Mouse (Mus musculus) urinary bladder, postnatal 10 days (tissue): Measurements from ENCODE around the gene Rmi2.
"Not testable (repeated sequence)": the region's sequence is repeated elsewhere in the genome, so short reads cannot be mapped to it uniquely, and the experiment has no call there.

Experiments used
- DNase-seq: peaks from one replicate; pipeline ENCODE4 v3.0.0; 2022; ENCODE audit warnings: low spot score

Gene Rmi2

GRCm38 (mm10) chr16:10827269-10827668 is 7.6 kb upstream of the Rmi2 start:
- no peak for DNase-seq

- no peak for DNase-seq
These were observed 6.9 kb upstream of the Rmi2 start for GRCm38 (mm10) chr16:10827766-10828460.

DNA sequence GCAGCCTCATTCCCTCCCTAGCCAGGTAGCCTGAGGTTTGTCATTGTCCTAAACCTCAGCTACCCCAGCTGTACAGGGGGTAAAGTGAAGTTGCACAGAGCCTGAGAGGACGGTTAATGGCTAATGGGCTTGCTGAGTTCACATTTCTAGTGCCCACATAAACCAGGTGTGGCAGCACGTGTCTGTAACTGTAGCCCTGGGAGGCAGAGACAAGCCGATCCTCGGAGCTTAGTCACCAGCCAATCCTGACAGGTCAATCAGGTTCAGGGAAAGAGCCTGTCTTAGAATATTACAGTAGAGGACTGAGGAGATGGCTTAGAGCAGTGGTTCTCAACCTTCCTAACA is 6.4 kb upstream of the Rmi2 start:
- DNase-seq = no peak

- no peak for DNase-seq
These were observed 333 bp upstream of the Rmi2 start for GRCm38 (mm10) chr16:10834542-10834910.

DNA sequence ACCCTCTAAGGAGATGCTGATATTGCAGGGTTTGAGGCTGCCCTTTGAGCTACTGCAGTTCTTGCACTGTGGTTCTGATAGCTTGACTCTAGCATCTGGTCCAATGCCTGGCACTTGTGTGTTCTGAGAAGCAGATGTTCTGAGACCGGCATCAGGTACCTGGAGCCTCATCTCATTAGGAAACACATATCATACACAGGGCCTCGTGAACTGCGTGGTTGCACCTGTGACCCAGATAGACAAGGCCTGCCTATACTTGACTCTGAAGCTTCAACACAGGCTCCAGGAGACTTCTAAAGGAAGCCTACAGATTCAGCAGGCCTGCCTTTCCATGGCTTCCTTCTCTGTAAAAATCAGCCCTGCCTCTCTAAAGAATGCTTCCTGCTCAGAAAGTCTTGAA is 1.5 kb downstream of the Rmi2 start:
- DNase-seq = no peak

DNA sequence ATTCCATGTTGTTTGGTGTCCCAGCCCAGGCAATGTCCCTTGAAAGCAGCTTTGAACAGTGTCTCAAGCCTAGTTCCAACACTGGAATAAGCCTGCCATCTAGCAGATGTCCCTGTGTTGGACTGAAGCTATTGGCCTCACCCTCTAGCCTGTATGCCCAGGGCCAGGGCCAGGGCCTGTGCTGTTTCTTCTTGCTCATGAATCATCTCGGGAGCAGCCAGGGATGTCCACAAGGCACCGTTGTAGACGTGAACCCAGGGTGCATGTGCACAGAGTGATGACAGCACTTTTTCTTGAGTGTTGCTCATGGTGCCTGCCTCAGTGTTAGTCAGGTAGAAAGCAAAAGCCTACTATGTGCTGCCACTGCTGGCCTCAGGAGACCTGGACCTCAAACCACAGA is 2.4 kb downstream of the Rmi2 start:
- DNase-seq = no peak

DNA sequence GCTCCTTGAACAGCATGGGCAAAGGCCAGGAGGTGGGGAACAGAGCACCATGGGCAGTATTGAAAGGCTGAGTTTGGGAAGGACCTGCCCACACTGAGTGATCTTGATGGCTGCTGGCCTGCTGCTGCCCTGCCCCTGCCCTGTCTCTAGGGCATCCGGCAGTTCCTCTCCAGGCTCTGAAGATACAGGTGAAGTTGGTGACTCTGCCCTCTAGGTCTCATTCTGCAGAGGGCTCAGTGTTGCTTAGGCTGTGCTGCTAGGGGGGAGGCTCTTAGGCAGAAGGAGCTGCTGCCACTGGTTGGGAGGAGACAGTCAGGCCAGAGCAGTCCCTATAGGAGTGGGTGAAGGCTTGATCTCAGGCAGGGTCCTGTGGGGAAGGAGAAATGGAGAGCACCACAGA is 3.0 kb downstream of the Rmi2 start:
- DNase-seq = no peak

DNA sequence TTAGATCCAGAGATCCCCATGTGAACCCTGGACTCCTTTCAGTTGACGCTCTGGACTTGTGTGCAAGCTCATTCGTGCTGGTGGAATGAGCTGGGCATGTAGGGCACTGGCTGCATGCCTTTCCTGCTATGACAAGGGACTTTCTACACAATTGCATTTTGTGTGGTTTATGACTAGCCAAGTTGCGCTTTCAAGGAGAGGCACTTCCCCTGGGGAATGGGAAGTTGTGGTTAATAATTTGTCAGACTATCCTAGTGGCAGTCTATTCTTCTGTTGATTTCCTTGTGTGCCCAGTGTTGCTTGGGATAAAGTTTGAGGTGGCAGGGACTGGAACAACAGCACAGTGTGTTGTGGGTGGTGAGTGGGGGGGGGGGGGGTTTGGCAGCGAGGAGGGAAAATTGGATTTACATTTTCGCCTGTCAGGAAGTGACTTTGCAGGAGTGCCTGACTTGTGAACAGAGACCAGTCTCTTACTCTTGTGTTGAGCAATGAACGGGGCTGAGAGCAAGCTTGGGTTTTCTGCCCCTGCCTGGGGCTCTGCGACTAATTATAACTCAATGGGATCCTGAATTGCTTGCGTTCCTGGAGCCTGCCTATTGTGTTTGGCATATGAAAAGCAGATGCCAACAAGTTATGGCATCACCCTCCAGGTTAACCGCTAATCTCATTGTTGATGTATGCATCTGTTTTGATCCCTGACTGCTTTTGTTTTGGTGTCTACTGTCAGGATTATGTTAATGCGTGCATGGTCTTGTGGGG is 3.8 kb downstream of the Rmi2 start:
- no peak for DNase-seq

DNA sequence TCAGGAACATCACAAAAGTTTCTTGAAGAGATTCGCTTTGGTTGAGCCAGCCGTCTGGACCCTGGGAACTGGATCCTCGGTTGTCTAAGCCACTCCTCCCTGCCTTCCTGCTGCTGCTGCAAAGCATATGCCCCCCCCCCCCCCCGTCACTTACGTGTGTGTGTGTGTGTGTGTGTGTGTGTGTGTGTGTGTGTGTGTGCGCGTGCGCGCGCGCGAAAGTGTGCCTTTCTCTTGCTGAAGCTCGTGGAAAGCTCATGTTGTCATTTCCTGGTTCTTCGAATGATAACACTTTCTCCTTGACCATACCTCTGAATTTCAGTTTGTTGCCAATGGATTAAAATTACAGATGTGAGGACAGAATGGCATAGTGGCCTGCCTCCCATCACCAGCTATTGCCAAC is 5.2 kb downstream of the Rmi2 start:
- DNase-seq = no peak

DNA sequence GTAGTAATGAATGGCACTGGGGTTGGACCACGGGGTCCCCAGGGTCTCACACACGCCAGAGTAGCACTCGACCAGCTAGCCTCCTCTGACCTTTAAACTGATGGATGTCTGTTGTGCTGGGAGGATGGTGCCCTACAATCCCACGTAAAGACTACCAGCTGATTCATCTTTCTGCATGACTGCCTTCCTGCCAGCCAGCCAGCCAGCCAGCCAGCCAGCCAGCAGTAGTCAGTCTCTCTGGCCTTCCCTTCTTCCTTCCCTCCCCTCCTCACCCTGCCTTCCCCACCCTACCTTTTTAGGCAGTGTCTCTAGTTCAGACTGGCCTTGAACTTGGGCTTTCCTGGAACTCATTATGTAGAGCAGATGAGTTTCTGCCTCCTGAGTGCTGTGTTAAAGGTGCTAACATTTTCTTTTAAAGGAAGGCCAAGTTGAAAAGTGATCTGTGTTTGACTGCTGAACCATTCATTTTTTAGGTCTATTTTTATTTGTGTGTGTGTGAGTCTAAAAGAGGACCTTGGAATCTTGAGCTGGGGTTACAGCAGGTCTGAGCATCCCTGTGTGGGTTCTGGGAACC is 7.5 kb downstream of the Rmi2 start:
- no peak for DNase-seq

DNA sequence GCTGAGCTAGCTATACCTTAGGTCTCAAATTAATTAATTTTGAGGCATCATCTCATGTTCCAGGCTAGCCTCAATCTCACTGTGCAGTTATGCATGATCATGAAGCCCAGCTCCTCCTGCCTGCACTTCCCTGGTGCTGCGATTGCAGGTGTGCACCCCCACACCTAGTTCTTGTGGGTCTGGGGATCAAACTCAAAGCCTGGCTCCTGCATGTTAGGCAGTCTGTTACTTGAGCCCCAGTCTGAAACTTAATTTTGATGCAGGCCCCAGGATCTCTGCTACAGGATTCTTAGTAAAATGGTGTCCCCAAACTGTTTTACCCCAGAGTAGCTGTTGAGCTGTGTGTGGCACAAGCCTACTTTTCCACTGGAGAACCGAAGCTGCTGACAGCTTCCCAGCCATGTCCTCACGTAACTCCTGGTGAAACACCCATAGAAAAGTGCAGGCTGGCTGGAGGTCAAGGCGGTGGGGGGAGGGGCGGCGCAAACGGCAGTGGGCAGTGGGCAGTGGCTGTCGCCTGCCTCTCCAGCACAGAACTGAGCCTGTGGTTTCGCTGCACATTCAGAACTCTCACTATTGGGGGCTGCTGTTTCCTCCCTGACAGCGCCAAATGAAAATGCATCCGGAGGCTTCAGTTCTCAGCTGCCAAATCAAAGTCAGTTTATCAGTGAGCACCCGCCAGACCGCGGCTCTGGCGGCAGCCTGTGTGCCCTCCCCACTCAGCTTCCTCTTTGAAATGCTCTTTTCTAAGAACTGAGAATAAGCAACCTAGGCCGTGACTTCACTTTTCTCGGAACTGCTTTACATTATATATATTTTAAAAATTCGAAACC is 8.8 kb downstream of the Rmi2 start:
- DNase-seq = no peak

- DNase-seq = no peak
These were observed 9.4 kb downstream of the Rmi2 start for GRCm38 (mm10) chr16:10844319-10844670.

DNA sequence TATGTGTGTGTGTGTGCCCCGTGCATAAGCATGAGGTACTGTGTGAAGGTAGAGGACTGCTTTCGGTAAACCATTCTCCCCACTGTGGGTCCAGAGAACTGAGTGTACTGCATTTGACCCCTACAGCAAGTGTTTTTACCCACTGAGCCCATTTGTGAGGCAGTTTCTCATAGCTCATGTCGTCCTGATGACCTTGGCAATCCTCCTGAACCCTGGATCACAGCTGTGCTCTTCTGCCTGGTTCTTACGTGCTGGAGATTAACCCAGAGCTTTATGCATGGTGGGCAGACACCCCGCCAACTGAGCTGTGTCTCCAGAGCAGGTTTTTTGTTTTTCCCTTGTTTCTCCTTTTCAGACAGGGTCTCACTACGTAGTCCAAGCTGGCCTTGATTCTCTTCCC is 11.1 kb downstream of the Rmi2 start:
- DNase-seq = no peak

- DNase-seq = no peak
These were observed 11.6 kb downstream of the Rmi2 start for GRCm38 (mm10) chr16:10846503-10846902.

DNA sequence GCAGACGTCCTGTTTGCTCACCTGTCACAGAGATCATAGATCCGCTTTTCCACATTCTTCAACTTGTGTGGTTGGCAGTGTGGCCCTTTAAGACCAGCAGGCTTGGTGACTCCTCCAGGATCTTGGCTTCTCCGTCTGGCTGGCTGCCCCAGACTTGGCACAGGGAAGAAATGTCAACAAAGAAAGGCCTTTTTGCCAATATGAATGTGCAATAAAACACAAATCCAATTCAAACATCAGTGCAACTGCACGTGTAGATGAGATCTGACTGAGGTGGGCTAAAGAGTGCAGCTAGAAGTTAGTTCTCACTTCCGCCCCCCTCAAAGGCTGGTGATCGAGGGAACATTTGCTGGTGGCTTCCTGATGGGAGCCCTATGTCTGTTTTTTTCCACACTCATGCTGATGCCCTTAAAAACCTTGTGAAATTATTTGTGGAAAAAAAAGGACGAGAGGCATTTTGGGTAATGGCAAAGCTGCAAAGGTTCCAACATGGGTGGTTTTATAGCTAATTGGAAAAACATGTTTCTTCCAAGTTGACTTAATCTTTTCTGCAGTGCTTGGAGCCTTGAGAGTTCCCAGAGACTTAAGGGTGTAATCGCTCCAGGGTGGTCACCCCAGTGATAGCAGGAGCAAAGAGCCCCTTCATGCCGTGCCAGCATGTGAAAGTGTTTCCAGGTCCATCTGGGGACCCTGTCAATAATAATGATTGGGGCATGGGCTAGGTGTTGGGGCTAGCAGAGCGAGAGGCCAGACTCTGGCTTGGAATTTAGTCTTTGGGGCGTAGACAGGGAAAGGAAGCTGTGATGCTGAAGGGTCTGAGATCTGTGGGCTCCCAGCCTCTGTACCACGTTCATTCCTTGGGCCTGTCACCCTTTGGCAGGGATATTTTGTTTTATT is 15.4 kb downstream of the Rmi2 start:
- no peak for DNase-seq

DNA sequence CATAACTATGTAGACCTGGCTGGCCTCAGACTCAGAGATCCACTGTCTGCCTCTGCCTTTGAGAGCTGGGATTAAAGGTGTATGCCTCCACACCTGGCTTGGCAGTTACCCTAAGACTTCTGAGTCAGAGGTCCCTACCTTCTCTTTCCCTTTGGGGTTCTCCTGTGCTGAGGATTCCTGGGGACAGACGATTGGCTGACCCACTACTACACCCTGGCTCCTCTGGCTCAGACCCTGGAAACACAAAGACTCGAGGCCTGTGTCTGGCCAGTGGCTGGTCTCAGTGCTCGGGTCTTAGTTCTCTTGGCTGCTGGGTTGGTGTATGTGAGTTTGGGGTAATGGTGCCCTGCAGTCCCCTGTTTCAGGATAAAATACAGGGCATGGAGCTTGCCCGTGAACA is 16.0 kb downstream of the Rmi2 start:
- DNase-seq = no peak

DNA sequence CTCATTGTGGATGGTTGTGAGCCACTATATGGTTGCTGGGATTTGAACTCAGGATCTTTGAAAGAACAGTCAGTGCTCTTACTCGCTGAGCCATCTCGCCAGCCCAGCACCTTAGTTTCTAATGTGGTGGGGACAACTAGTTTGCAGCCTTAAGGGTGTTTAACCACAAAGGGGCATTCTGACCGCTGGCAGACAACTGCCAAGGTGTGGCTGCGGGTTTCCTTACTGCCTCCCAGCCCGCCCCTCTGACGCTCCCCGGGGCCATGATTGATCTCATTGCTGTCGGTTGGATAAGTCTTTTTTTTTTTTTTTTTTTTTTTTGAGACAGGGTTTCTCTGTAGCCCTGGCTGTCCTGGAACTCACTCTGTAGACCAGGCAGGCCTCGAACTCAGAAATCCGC is 17.4 kb downstream of the Rmi2 start:
- not testable (repeated sequence) for DNase-seq

DNA sequence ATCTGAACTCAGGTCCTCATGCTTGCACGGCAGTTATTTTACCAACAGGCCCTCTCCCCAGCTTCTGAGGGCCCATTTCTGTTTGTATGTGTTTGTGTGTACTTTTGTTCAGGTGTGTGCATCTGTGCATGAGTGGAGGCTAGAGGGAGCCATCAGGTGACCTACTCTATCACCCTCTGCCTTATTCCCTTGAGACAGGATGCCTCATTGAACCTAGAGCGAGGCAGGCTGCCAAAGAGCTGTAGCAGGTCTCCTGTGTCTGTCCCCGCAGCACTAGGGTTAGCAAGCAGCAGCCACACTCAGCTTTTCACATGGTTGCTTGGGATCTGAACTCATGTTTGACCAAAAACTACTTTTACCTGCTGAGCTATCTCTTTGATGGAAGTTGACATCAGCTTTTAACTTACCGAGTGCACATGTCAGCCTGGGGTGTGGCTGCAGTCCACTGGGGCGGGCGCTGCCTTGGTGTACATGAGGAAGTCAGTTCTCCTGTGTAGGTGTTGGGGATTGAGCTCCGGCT is 24.9 kb downstream of the Rmi2 start:
- no peak for DNase-seq

GRCm38 (mm10) chr16:10861408-10861807 is 26.5 kb downstream of the Rmi2 start:
- no peak for DNase-seq

- no peak for DNase-seq
These were observed 30.2 kb downstream of the Rmi2 start for GRCm38 (mm10) chr16:10864833-10865591.

- DNase-seq = no peak
These were observed 30.7 kb downstream of the Rmi2 start for GRCm38 (mm10) chr16:10865592-10865987.
